Mouse (Mus musculus) hindbrain, embryonic 10.5 days (tissue): ENCODE data around the gene Stoml1. TPM values are rescaled to one million over a fixed set of nuclear protein-coding genes. Genes with fewer than 3 reads are reported as not detected.

Experiments
- DNase-seq: peaks from one replicate; pipeline ENCODE4 v3.0.0-alpha.2; 2017; ENCODE audit warnings: low spot score
- H3K27ac ChIP-seq: fragments of 300-500 bp; sonication (generic); 2 replicates; pipeline ENCODE4 v1.5.1; 2016; ENCODE audit warnings: mild to moderate bottlenecking, moderate library complexity
- H3K27me3 ChIP-seq: fragments of 300-500 bp; sonication (generic); 2 replicates; pipeline ENCODE4 v1.6.1; 2016; ENCODE audit warnings: mild to moderate bottlenecking; ENCODE audit not compliant: poor library complexity, insufficient read depth, severe bottlenecking
- H3K36me3 ChIP-seq: fragments of 300-500 bp; sonication (generic); 2 replicates; pipeline ENCODE4 v1.6.1; 2016; ENCODE audit warnings: mild to moderate bottlenecking, moderate library complexity
- H3K4me1 ChIP-seq: fragments of 300-500 bp; sonication (generic); replicated peaks from 2 replicates; pipeline ENCODE4 v1.6.1; 2016; ENCODE audit warnings: mild to moderate bottlenecking
- H3K4me3 ChIP-seq: fragments of 300-500 bp; sonication (generic); 2 replicates; pipeline ENCODE4 v1.5.1; 2016; ENCODE audit warnings: mild to moderate bottlenecking, moderate library complexity
- H3K9me3 ChIP-seq: fragments of 300-500 bp; sonication (generic); 2 replicates; pipeline ENCODE4 v1.6.1; 2016; ENCODE audit warnings: mild to moderate bottlenecking, moderate library complexity
- WGBS: fragments of 180-500 bp; shearing (Covaris S2); methylation state at CpG from one replicate; pipeline ENCODE4 v1.1.7; 2016; 5-methylcytosine and 5-hydroxymethylcytosine counted together
- polyA plus RNA-seq: library from polyadenylated mRNA; unstranded; fragments of >200 nt; fragmentation: Nextera tagmentation; extraction: Ambion mirVana; gene quantifications from 2 replicates; pipeline ENCODE4 v1.2.1, GENCODE M21; 2016

Stoml1 gene
- polyA plus RNA-seq, 1 experiment from 2014 or later, result 39.8 TPM

- H3K4me3 ChIP-seq, result no peak overlapping the region
- peaks cover 27% of the 10 kb centered on the region for H3K36me3 ChIP-seq
- no peaks in the 10 kb centered on the region for H3K9me3 ChIP-seq
- WGBS, result 72% methylated on average over 24 of the region's 24 CpGs
- H3K27ac ChIP-seq, result no peak overlapping the region
- peaks cover 5% of the 10 kb centered on the region; the same call in 1 of the 2 replicates for H3K4me1 ChIP-seq
- peak; percentile 38 for DNase-seq
- H3K27me3 ChIP-seq, result no peaks in the 10 kb centered on the region
Observed at GRCm38 (mm10) chr9:58220218-58220903, 32.6 kb upstream of the Stoml1 start.

DNA sequence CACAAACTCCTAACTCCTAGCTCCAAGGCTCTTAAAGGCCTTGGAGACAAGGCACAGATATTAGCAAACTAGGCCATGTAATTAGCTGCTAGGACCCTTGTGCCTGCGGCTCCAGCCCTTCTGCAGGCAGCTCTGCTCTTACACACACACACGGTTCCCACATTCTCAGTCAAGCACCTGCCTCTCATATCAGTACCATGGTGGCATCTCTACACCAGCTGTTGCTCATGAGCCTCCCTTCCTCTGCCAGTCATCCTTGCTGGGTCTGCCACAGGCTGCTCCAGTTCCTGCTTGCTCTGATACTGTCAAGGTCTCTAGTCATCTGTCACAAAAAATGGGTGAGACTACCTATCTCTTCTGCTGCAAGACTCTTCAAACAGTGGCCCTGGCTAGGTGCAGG lies 28.6 kb upstream of the Stoml1 start:
- peaks cover 60% of the 10 kb centered on the region for H3K36me3 ChIP-seq
- no peaks in the 10 kb centered on the region for H3K9me3 ChIP-seq
- no peak overlapping the region for H3K27ac ChIP-seq
- no peaks in the 10 kb centered on the region for H3K27me3 ChIP-seq
- no peak overlapping the region for H3K4me3 ChIP-seq
- no peaks in the 10 kb centered on the region for H3K4me1 ChIP-seq
- no peak for DNase-seq
- WGBS, result 96% methylated on average over 2 of the region's 2 CpGs

- peaks cover 66% of the 10 kb centered on the region for H3K36me3 ChIP-seq
- H3K27ac ChIP-seq, result no peak overlapping the region
- WGBS, result 66% methylated on average over 9 of the region's 9 CpGs
- no peak overlapping the region for H3K4me3 ChIP-seq
- DNase-seq, result peak; percentile 40
- no peaks in the 10 kb centered on the region for H3K27me3 ChIP-seq
- no peaks in the 10 kb centered on the region for H3K9me3 ChIP-seq
- no peaks in the 10 kb centered on the region for H3K4me1 ChIP-seq
Observed at GRCm38 (mm10) chr9:58225915-58226913, 26.8 kb upstream of the Stoml1 start.

- Histone ChIP-seq H3K27ac (no peak overlapping the region), H3K36me3 (peaks cover 81% of the 10 kb centered on the region), H3K9me3 (no peaks in the 10 kb centered on the region), H3K4me3 (no peak overlapping the region), H3K4me1 (no peaks in the 10 kb centered on the region), H3K27me3 (no peaks in the 10 kb centered on the region)
- 94% methylated on average over 9 of the region's 9 CpGs for WGBS
- DNase-seq, result no peak
Observed at GRCm38 (mm10) chr9:58228777-58229466, 24.0 kb upstream of the Stoml1 start.

DNA sequence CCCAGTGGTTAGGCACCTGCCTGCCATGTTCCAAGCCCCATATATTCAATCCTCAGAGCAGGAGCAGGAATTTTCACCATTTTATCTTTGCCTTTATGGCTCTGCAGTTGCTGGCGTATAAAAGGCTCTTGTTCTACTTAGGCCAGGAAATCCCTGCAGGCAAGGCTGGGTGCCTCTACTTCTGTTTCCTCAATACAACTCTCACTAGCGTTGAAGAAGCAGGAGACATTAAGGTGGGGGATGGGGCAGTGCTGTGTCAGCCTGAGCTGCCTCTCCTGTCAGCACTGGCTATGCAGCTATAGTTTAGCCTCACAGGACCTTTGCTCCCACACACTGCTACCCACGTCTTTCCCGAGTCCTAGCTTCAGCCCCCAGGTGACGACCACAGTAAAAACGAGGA lies 21.2 kb upstream of the Stoml1 start:
- Histone ChIP-seq H3K36me3 (peaks cover 78% of the 10 kb centered on the region), H3K4me1 (no peaks in the 10 kb centered on the region), H3K27ac (no peak overlapping the region), H3K4me3 (no peak overlapping the region), H3K9me3 (no peaks in the 10 kb centered on the region), H3K27me3 (no peaks in the 10 kb centered on the region)
- no peak for DNase-seq
- 68% methylated on average over 6 of the region's 6 CpGs for WGBS

DNA sequence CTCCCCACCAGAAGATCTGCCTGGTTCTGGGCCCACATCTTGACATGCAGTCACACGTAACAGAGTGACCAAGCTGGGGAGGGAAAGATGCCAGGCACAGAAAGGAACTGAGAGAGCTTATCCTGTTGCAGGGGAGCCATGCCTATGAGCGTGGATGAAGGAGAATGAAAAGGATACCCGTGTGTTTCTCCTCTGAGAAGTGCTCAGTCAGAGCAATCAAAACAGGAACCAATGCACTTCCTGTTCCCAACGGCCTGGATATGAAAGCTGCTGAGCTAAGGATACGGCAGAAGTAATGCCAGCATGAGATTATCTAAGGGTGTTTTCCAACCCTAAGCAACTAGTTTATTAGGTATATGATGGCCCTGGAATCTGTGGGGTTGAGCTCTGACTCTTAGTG lies 20.6 kb upstream of the Stoml1 start:
- 78% methylated on average over 5 of the region's 5 CpGs for WGBS
- H3K4me1 ChIP-seq, result no peaks in the 10 kb centered on the region
- no peak for DNase-seq
- no peaks in the 10 kb centered on the region for H3K9me3 ChIP-seq
- no peak overlapping the region for H3K27ac ChIP-seq
- H3K36me3 ChIP-seq, result peaks cover 73% of the 10 kb centered on the region
- no peak overlapping the region for H3K4me3 ChIP-seq
- H3K27me3 ChIP-seq, result no peaks in the 10 kb centered on the region

DNA sequence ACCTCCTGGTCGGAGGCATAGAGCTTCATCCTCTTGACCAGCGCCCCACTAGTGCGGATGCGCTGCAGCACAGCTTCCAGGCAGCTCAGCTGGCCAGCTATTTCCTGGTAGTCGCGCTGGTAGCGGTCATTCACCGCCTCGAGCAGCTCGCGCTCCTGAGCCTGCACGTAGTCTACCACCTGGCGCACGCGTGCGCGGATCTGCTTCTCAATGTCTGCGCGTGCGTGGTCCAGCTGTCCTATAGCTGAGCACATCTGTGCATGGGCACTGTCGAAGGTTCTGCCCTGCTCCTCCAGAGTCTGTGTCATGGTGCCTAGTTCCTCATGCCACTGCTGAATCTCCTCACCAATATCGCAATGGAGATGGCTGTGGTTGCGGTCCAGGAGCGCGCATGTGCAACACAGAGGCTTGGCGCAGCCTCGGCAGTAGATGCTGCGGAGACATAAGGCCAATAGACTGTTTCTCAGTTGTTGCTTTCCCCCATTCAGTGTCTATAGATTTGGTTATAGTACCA lies 18.4 kb upstream of the Stoml1 start:
- no peak for DNase-seq
- Histone ChIP-seq H3K4me1 (no peaks in the 10 kb centered on the region), H3K4me3 (no peak overlapping the region), H3K27me3 (no peaks in the 10 kb centered on the region), H3K27ac (no peak overlapping the region), H3K9me3 (no peaks in the 10 kb centered on the region), H3K36me3 (peaks cover 51% of the 10 kb centered on the region)
- WGBS, result 97% methylated on average over 28 of the region's 28 CpGs

- DNase-seq, result no peak
- Histone ChIP-seq H3K4me3 (no peak overlapping the region), H3K36me3 (no peaks in the 10 kb centered on the region), H3K4me1 (peaks cover 5% of the 10 kb centered on the region), H3K27ac (no peak overlapping the region), H3K9me3 (no peaks in the 10 kb centered on the region), H3K27me3 (no peaks in the 10 kb centered on the region)
- WGBS, result 75% methylated on average over 9 of the region's 9 CpGs
Observed at GRCm38 (mm10) chr9:58241780-58242485, 11.0 kb upstream of the Stoml1 start.

DNA sequence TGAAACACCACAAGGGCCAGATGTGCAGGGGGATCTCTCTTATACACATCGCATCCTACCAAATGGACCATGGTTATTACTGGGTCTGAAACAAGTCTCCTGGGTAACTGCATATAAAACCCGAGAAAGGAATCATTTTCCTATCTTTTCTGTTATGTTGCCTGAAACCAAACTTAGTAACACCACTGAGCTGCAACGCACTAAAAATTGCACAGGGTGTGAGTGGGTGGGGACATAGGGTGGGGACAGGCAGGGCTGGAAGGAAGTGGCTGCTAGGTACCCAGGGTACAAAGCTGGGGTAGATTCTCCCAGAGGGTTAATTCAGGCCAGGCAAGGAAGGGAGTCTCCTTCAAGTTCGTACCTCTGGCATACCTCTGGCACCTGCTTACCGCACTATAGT lies 10.3 kb upstream of the Stoml1 start:
- H3K27me3 ChIP-seq, result no peaks in the 10 kb centered on the region
- no peak for DNase-seq
- H3K27ac ChIP-seq, result no peak overlapping the region
- no peaks in the 10 kb centered on the region for H3K36me3 ChIP-seq
- no peaks in the 10 kb centered on the region for H3K9me3 ChIP-seq
- peaks cover 12% of the 10 kb centered on the region for H3K4me1 ChIP-seq
- H3K4me3 ChIP-seq, result no peak overlapping the region
- WGBS, result 90% methylated on average over 5 of the region's 5 CpGs

- no peaks in the 10 kb centered on the region for H3K9me3 ChIP-seq
- WGBS, result 89% methylated on average over 6 of the region's 6 CpGs
Observed at GRCm38 (mm10) chr9:58243696-58244095, 9.3 kb upstream of the Stoml1 start.

DNA sequence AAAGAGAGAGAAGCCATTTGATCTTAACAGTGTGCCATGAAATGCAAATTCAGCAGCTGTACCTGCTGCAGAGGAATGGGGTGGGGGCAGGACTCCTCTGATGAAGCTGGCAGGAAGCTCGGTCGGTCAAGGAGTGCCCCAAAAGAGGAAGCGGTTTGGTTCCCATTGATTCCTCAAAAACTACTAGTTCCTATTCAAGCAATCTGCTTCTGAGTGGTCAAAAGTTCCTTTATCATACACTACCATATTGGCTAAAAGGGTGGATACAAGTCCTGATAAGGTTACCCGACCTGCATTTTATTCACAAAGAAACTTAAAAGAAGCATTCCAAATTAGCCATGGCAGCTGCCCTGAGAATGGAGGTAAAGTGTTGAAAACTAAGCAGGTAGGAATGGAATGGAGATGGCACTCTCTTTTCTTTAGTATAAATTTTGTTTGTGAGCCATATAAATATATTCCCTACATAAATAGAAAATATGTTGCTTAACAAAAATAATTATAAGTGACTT lies 6.8 kb upstream of the Stoml1 start:
- Histone ChIP-seq H3K4me1 (peaks cover 36% of the 10 kb centered on the region), H3K27ac (no peak overlapping the region), H3K27me3 (no peaks in the 10 kb centered on the region), H3K4me3 (no peak overlapping the region), H3K36me3 (no peaks in the 10 kb centered on the region), H3K9me3 (no peaks in the 10 kb centered on the region)
- no peak for DNase-seq
- WGBS, result 84% methylated on average over 4 of the region's 4 CpGs

More at GRCm38 (mm10) chr9:58243696-58244095, 9.3 kb upstream of the Stoml1 start:
- Histone ChIP-seq H3K4me1 (peaks cover 19% of the 10 kb centered on the region), H3K4me3 (no peak overlapping the region), H3K27me3 (no peaks in the 10 kb centered on the region), H3K36me3 (no peaks in the 10 kb centered on the region), H3K27ac (no peak overlapping the region)
- DNase-seq, result no peak
